Mouse (Mus musculus) thymus, adult 18-20 months (tissue): ENCODE measurements around the gene Ankrd34b.

Source experiments
- DNase-seq, 2 experiments: peaks; one replicate each; pipeline ENCODE4 v3.0.0; 2022; ENCODE audit warnings: mixed read lengths in 2 of 2

Gene Ankrd34b

GRCm38 (mm10) chr13:92425758-92426264, at the start of gene Ankrd34b:
Gene Ankrd34b, plus strand, starts transcription at chr13:92425896.
- DNase-seq, result peak; percentile 11 to 20

DNA sequence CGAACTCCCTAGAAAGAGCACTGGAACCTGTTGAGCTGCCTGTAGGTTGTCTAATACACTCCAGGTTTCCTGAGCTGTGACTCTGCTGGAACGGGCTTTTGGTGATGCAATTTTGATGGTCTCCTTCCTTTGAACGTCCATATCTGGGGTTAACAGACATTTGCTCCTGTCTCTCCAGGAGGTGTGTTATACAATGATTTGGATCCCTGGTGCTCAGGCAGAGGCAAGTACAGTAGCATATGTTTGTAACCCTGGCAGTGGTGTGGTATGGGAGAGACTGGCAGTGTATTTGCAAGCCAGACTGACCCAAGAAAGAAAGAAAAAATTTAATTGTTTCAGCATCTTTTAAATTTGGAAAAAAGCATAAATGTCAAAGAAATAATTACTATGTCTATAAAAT, 38.3 kb upstream of the Ankrd34b start:
- no peak for DNase-seq

DNA sequence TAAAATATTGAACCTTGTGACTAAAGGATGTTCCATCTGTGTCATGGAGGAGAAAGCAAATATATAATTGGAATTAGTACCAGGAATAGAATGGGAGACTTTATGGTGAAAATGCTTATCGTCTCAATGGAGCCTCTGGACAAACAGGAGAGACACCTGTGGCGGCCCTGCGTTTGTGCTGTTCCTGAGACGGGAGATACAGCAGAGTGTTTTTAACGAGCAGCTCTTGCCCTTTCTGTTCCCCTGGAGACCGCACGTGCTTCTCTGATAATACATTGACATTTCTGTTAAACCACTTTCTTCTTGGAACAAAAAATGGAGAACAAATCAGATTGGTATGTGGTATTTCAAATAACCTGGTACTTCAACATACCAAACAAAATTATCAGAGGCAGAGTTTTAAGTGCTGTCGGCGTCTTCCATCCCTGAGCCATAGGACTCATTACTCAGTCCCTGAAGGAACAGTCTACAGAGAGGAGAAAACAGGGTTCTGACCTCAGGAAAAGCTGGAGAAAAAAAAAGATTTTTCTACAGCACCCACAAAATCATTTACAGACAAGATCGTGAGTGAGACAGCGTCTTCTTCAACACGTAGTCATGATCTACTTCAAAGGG, 32.5 kb upstream of the Ankrd34b start:
- DNase-seq, result no peak

DNA sequence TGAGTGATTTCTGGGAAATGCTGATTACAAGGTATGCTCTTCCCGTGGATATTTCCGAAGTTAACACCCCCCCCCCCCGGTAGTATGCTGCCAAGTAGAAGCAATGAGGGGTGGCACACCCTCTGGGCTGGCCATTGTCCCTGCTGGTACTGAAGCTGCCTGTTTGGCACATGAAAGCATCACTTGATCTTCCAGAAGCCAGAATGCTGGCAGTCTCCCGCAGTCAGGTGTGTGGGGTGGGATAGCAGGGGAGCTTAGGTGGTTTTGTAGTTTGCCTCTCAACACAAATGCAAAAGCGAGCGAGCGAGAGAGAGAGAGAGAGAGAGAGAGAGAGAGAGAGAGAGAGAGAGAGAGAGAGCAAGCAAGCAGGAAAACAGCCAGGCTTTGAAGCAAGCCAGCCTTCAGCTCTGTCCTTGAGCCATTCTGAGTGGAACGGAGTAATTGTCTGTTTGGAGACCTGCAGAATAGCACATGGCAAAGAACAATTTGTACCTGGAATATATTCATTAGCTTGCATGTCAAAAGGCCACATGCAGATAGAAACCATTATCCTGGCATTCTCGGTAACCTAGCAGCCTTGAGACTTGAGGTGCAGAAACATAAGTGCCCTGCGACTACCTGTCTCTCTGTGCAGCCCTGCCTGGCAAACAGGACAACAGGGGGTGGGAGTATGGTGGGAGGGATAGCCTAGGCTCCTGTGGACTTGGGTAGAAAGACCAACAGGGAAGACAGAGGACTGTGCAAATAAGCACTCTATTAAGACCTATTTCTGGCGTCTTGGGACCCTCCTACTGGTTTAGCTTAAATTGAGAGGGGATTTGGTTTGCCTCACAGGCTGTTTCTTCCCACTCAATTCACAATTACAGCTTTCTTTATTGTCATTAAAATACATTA, 27.0 kb upstream of the Ankrd34b start:
- DNase-seq, result no peak

GRCm38 (mm10) chr13:92402063-92402462, 23.6 kb upstream of the Ankrd34b start:
- no peak for DNase-seq

- DNase-seq, result no peak
Measured at GRCm38 (mm10) chr13:92403496-92403895, 22.2 kb upstream of the Ankrd34b start.

- no peak for DNase-seq
Measured at GRCm38 (mm10) chr13:92410486-92410885, 15.2 kb upstream of the Ankrd34b start.

DNA sequence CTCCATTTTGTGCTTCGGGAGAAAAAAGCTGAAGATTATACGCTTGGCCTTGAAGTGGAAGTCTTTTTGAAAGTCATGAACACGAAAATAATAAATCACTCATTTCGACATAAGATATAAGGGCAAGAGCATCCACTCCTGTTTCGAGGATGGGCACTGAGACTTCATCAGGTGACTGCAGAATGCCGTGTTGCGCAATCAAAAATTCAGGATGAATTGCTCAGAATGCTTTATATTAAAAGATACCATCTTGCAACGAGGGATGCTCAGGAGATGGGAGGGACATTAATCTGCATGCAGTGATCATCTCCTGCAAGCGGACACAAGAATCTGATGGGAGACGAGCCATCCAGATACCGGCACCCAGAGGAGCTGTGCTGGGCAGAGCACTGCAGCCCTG, 6.1 kb upstream of the Ankrd34b start:
- DNase-seq, result no peak

GRCm38 (mm10) chr13:92423711-92424110, 2.0 kb upstream of the Ankrd34b start:
- no peak for DNase-seq

DNA sequence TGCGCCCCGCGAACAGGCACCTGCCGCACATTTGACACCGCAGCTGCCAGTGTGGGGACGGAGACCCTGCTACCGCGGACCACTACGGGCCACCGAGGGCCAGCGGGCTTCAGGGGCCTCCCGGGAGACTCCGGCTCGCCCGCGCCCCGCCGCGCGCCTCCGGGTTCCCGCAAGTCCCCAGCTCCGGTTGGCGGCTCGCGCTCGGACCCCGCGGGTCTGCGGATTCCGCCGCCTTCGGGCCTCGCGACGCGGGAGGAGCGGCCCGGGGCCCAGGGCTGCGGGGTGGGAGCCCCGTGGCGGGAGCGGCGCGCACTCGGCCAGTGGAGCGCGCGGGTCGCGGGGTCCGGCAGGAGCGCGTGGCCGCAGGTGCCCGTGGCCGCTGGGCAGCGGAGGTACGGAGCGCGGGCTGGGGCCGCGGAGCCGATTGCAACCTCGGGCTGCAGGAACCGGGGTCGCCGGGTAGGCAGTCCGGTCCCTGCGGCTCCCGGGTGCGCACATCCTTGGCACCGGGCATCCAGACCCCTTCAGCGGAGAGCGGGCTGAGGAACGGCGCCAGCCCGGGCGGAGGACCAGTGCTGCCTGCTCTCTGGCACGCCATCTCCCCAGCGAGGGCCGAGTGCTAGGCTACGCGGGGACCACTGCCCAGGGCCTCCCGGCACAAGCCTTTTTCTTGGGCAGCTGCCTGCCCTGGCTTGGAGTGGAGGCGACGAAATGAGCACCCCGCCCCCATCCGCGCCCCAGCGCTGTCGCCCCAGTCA, 777 bp downstream of the Ankrd34b start:
- no peak for DNase-seq

GRCm38 (mm10) chr13:92427351-92427855, 1.7 kb downstream of the Ankrd34b start:
- no peak for DNase-seq

DNA sequence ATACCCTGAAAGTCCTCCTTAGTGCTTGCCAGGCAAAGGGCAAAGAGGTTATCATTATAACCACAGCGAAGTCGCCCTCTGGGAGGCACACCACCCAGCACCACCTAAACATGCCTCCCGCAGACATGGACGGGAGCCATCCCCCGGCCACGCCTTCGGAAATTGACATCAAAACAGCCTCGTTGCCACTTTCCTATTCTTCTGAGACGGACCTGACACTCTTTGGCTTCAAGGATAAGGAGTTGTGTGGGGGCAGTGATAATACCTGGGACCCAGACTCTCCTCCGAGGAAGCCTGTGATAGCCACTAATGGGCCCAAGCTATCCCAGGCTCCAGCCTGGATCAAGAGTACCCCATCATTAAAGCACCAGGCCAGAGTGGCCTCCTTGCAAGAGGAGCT, 13.0 kb downstream of the Ankrd34b start:
- no peak for DNase-seq

- no peak for DNase-seq
Measured at GRCm38 (mm10) chr13:92440286-92440685, 14.6 kb downstream of the Ankrd34b start.

DNA sequence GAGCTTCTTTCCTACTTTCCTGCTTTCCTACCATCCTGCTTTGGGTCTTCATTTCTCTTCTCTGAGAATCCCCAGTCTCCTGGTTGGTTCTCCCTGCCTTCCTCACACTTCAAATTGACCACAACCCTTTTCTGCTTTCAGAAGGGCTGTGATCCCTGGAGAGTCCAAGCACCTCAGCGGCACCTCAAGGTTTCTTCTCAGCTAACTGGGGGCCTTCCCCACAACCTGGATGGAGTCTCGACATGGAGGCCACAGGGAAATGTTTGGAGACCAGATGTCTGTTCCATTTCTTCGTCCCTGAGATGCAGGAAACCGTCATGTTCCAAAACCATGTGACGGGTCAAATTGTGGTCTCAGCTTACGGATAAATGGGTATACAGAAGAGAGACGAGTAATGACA, 21.2 kb downstream of the Ankrd34b start:
- no peak for DNase-seq

GRCm38 (mm10) chr13:92464698-92465097, 39.0 kb downstream of the Ankrd34b start:
- DNase-seq, result no peak

GRCm38 (mm10) chr13:92467891-92468290, 42.2 kb downstream of the Ankrd34b start:
- DNase-seq, result no peak

DNA sequence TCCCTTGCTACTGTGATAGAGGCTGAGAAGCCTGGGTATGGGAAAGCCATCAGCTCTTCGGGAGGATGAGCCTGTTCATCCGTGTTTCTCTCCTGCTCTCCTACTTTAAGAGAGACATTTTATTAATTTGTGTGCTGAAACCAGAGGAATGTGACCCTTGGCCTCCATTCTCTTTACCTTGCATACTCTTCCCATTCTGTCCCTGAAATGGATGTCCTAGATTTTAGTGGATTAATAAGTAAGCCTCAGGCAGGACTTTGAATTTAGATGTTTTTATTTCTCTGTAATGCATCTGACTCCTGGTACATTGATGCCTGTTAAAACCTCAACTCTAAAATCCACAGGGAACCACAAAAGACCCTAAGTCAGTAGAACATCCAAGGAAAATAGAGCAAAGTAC, 43.7 kb downstream of the Ankrd34b start:
- no peak for DNase-seq

- DNase-seq, result no peak
Measured at GRCm38 (mm10) chr13:92470151-92470550, 44.5 kb downstream of the Ankrd34b start.

- peak; percentile 15 to 51 for DNase-seq
Measured at GRCm38 (mm10) chr13:92483348-92483747, 57.7 kb downstream of the Ankrd34b start.

- peak; percentile 95 to 98 for DNase-seq
Measured at GRCm38 (mm10) chr13:92483852-92484463, 58.3 kb downstream of the Ankrd34b start, which contains the start of gene Fam151b. Gene Fam151b, minus strand, starts transcription at chr13:92484015.

DNA sequence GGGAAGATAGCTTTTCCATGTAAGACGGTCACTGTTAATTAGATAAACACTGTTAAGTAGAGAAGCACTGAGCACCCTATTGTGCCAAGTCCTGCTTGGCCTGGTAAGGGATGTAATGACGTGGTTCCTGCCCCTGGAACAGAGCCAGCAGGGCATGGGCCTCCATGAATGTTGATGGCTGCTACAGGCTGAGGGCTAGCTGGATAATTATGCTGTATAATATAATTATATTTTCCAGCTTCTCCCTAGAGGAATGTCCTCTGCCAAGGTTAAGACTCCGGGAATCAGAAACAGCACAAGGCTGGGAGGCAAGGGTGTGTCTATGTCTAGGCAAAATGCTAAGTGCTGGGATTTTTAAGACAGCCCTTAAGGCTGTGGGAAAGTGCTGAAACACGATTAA, 65.1 kb downstream of the Ankrd34b start:
- DNase-seq, result no peak
